Mouse (Mus musculus) midbrain, postnatal 0 days (tissue): ENCODE results near the gene Stum. TPM values are rescaled to one million over a fixed set of nuclear protein-coding genes. Genes with fewer than 3 reads are reported as not detected.

Experiments
- ATAC-seq: fragments of 200-750 bp; cut with Nextera tagmentation; 2 replicates; pipeline ENCODE4 v1.8.0; 2017; ENCODE audit warnings: moderate number of reproducible peaks, mild to moderate bottlenecking, moderate TSS enrichment, moderate library complexity; ENCODE audit not compliant: low FRiP score
- DNase-seq: peaks from one replicate; pipeline ENCODE4 v3.0.0-alpha.2; 2015; ENCODE audit warnings: low spot score
- H3K27ac ChIP-seq: fragments of 300-500 bp; sonication (generic); 2 replicates; pipeline ENCODE4 v1.5.1; 2014; ENCODE audit warnings: low read depth, mild to moderate bottlenecking, low read length, mixed read lengths
- H3K27me3 ChIP-seq: fragments of 300-500 bp; sonication (generic); 2 replicates; pipeline ENCODE4 v1.6.1; 2014; ENCODE audit warnings: low read length, control low read depth, mixed read lengths; ENCODE audit not compliant: insufficient read depth
- H3K36me3 ChIP-seq: fragments of 300-500 bp; sonication (generic); 2 replicates; pipeline ENCODE4 v1.6.1; 2014; ENCODE audit warnings: low read length, control low read depth, mixed read lengths; ENCODE audit not compliant: insufficient read depth
- H3K4me1 ChIP-seq: fragments of 300-500 bp; sonication (generic); 2 replicates; pipeline ENCODE4 v1.6.1; 2014; ENCODE audit warnings: mild to moderate bottlenecking, control low read depth, antibody characterized with exemption, low read length, mixed read lengths; ENCODE audit not compliant: insufficient read depth
- H3K4me2 ChIP-seq: fragments of 300-500 bp; sonication (generic); 2 replicates; pipeline ENCODE4 v1.6.1; 2014; ENCODE audit warnings: low read depth, mild to moderate bottlenecking, low read length, mixed read lengths; ENCODE audit not compliant: poor library complexity, severe bottlenecking
- H3K4me3 ChIP-seq: fragments of 300-500 bp; sonication (generic); 2 replicates; pipeline ENCODE4 v1.5.1; 2014; ENCODE audit warnings: low read depth, mild to moderate bottlenecking, low read length, moderate library complexity
- H3K9ac ChIP-seq: fragments of 300-500 bp; sonication (generic); replicated peaks from 2 replicates; pipeline ENCODE4 v1.6.1; 2014; ENCODE audit warnings: mild to moderate bottlenecking, low read length, moderate library complexity, mixed read lengths; ENCODE audit not compliant: poor library complexity, severe bottlenecking
- H3K9me3 ChIP-seq: fragments of 300-500 bp; sonication (generic); 2 replicates; pipeline ENCODE4 v1.6.1; 2016; ENCODE audit warnings: low read length, control low read depth
- CTCF ChIP-seq: IDR thresholded peaks from 2 replicates; pipeline ENCODE4 v1.5.1; 2016; ENCODE audit warnings: antibody characterized with exemption, mild to moderate bottlenecking
- WGBS: fragments of 180-500 bp; shearing (Covaris S2); extraction: QIAGEN DNeasy Blood & Tissue Kit; methylation state at CpG from one replicate; pipeline ENCODE4 v1.1.7; 2014; 5-methylcytosine and 5-hydroxymethylcytosine counted together
- polyA plus RNA-seq: library from polyadenylated mRNA; unstranded; fragments of >200 nt; fragmentation: Nextera tagmentation; extraction: Ambion mirVana; gene quantifications from 2 replicates; pipeline ENCODE4 v1.2.1, GENCODE M21; 2015
- total RNA-seq: library from RNA; depleted of rRNA; stranded (reverse); fragments of >200 nt; gene quantifications from 2 replicates; pipeline ENCODE4 v1.2.3, GENCODE M21; 2014

Stum gene
- total and polyA plus RNA-seq, 2 experiments from 2014 or later = 17.8 to 86.7 TPM

GRCm38 (mm10) chr1:180402481-180403081 is 80.7 kb downstream of the Stum start:
- no peak for ATAC-seq
- no peak for TF ChIP-seq CTCF
- Histone ChIP-seq H3K27ac (no peak overlapping the region), H3K36me3 (no peaks in the 10 kb centered on the region), H3K27me3 (no peaks in the 10 kb centered on the region), H3K4me3 (no peak overlapping the region), H3K4me2 (no peak overlapping the region), H3K9me3 (no peaks in the 10 kb centered on the region), H3K9ac (no peak overlapping the region), H3K4me1 (no peaks in the 10 kb centered on the region; the same call in 1 of the 2 replicates)
- WGBS = 91% methylated on average over 11 of the region's 11 CpGs
- no peak for DNase-seq

DNA sequence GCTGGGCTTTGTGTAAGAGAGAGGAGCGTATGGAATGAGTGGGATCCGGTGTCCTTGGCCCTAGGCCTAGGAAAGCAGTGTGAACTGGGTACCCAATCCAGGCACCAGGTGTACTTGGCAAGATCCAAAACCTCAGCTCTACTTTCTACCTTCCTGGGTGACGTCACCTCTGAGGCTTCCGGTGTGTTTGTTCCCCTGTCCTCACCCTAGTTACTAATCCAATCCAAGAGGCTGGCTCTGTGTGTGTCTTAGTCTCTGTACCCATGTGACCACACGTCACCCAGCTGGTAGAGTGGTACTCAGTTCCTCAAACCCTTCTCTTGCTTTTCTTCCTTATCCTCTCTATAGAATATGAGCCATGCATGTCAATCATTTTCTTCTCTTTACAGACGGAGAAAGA is 81.6 kb downstream of the Stum start:
- ATAC-seq = no peak

DNA sequence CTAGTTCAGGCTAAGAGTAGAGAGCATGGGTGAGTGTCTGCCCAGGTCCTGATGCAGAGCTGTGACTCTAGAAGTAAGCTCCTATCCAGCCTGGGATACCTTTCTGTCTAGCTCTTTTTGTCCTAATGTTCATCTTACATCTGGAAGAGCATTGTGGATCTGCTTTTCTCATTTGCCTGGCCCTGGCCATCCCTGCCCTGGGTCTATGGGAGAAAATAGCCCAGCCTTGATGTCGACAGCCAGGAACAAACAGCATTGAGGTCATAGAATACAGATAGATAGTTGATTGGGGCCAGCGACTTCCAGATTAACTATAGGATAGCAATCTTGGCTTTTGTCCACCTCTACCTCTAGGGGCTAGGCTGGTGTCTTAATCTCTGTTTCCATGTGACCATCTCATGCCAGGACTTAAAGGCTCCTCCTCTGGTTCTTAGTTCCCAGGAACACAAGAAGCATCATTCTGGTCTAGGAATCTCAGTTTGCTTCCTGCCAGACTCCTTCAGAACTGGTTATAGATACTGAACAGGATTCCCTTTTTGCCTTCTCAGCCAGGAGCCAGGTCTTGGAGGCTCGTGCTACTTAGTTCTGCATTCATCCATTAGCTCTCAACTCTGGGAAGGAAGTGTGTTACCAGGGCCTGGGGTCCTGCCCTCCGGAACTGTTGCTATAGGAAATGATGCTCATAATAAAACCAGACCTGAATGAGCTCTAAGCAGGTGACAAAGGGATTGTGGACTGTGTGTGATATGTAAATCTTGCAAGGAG is 82.4 kb downstream of the Stum start:
- H3K9me3 ChIP-seq = no peaks in the 10 kb centered on the region
- no peaks in the 10 kb centered on the region for H3K4me1 ChIP-seq
- no peak overlapping the region for H3K9ac ChIP-seq
- H3K27me3 ChIP-seq = no peaks in the 10 kb centered on the region
- no peak overlapping the region for H3K4me3 ChIP-seq
- 78% methylated on average over 4 of the region's 4 CpGs for WGBS
- no peak overlapping the region for H3K4me2 ChIP-seq
- no peak for ATAC-seq
- no peak overlapping the region for H3K27ac ChIP-seq
- DNase-seq = no peak
- no peaks in the 10 kb centered on the region for H3K36me3 ChIP-seq
- no peak for TF ChIP-seq CTCF

More for the DNA sequence above, 81.6 kb downstream of the Stum start:
- H3K36me3 ChIP-seq = no peaks in the 10 kb centered on the region
- no peaks in the 10 kb centered on the region for H3K4me1 ChIP-seq
- WGBS = 85% methylated on average over 6 of the region's 6 CpGs
- DNase-seq = no peak
- H3K9ac ChIP-seq = no peak overlapping the region
- H3K4me2 ChIP-seq = no peak overlapping the region
- H3K9me3 ChIP-seq = no peaks in the 10 kb centered on the region
- H3K4me3 ChIP-seq = no peak overlapping the region
- TF ChIP-seq CTCF = no peak
- H3K27me3 ChIP-seq = no peaks in the 10 kb centered on the region
- no peak overlapping the region for H3K27ac ChIP-seq

GRCm38 (mm10) chr1:180398446-180398845 is 84.9 kb downstream of the Stum start:
- Histone ChIP-seq H3K27me3 (no peaks in the 10 kb centered on the region), H3K4me1 (no peaks in the 10 kb centered on the region), H3K9me3 (no peaks in the 10 kb centered on the region), H3K9ac (no peak overlapping the region), H3K27ac (no peak overlapping the region), H3K4me2 (no peak overlapping the region), H3K4me3 (no peak overlapping the region), H3K36me3 (no peaks in the 10 kb centered on the region)
- ATAC-seq (no peak), DNase-seq (no peak)
- TF ChIP-seq CTCF = no peak
- 76% methylated on average over 3 of the region's 3 CpGs for whole genome bisulfite sequencing

GRCm38 (mm10) chr1:180397734-180398133 is 85.6 kb downstream of the Stum start:
- no peak overlapping the region for H3K4me2 ChIP-seq
- H3K4me3 ChIP-seq = no peak overlapping the region
- H3K36me3 ChIP-seq = no peaks in the 10 kb centered on the region
- 66% methylated on average over 5 of the region's 5 CpGs for WGBS
- no peaks in the 10 kb centered on the region for H3K9me3 ChIP-seq
- no peak for TF ChIP-seq CTCF
- H3K9ac ChIP-seq = no peak overlapping the region
- no peak overlapping the region for H3K27ac ChIP-seq
- no peaks in the 10 kb centered on the region for H3K27me3 ChIP-seq
- ATAC-seq (no peak), DNase-seq (no peak)
- no peaks in the 10 kb centered on the region for H3K4me1 ChIP-seq

- no peaks in the 10 kb centered on the region for H3K36me3 ChIP-seq
- H3K9me3 ChIP-seq = no peaks in the 10 kb centered on the region
- H3K9ac ChIP-seq = no peak overlapping the region
- DNase-seq (no peak), ATAC-seq (no peak)
- WGBS = 94% methylated on average over 12 of the region's 12 CpGs
- H3K27me3 ChIP-seq = no peaks in the 10 kb centered on the region
- no peaks in the 10 kb centered on the region for H3K4me1 ChIP-seq
- TF ChIP-seq CTCF = no peak
- H3K4me3 ChIP-seq = no peak overlapping the region
- no peak overlapping the region for H3K4me2 ChIP-seq
- H3K27ac ChIP-seq = no peak overlapping the region
These were observed 89.4 kb downstream of the Stum start for GRCm38 (mm10) chr1:180393873-180394272.
